Mouse (Mus musculus) heart, embryonic 11.5 days (tissue): ENCODE data around the gene Ccdc189. TPM values are rescaled to one million over a fixed set of nuclear protein-coding genes. Genes with fewer than 3 reads are reported as not detected.
"Not testable (repeated sequence)": the region's sequence is repeated elsewhere in the genome, so short reads cannot be mapped to it uniquely, and the experiment has no call there.

ENCODE experiments used
- ATAC-seq: fragments of 200-750 bp; cut with Nextera tagmentation; replicated peaks from 2 replicates; pipeline ENCODE4 v1.8.0; 2017; ENCODE audit warnings: moderate library complexity; ENCODE audit not compliant: insufficient number of reproducible peaks, low FRiP score, low TSS enrichment
- H3K27ac ChIP-seq: fragments of 300-500 bp; sonication (generic); 2 replicates; pipeline ENCODE4 v1.5.1; 2014; ENCODE audit warnings: mild to moderate bottlenecking, low read depth, low read length
- H3K27me3 ChIP-seq: fragments of 300-500 bp; sonication (generic); 2 replicates; pipeline ENCODE4 v1.6.1; 2014; ENCODE audit warnings: mild to moderate bottlenecking, low read length, mixed read lengths; ENCODE audit not compliant: control insufficient read depth, insufficient read depth
- H3K36me3 ChIP-seq: fragments of 300-500 bp; sonication (generic); 2 replicates; pipeline ENCODE4 v1.6.1; 2014; ENCODE audit warnings: mild to moderate bottlenecking, low read length, moderate library complexity, mixed read lengths; ENCODE audit not compliant: control insufficient read depth, insufficient read depth
- H3K4me1 ChIP-seq: fragments of 300-500 bp; sonication (generic); 2 replicates; pipeline ENCODE4 v1.6.1; 2014; ENCODE audit warnings: low read length; ENCODE audit not compliant: control insufficient read depth, insufficient read depth
- H3K4me2 ChIP-seq: fragments of 300-500 bp; sonication (generic); 2 replicates; pipeline ENCODE4 v1.6.1; 2014; ENCODE audit warnings: mild to moderate bottlenecking, moderate library complexity
- H3K4me3 ChIP-seq: fragments of 300-500 bp; sonication (generic); 2 replicates; pipeline ENCODE4 v1.5.1; 2014; ENCODE audit warnings: low read depth, low read length
- H3K9ac ChIP-seq: fragments of 300-500 bp; sonication (generic); 2 replicates; pipeline ENCODE4 v1.6.1; 2014; ENCODE audit warnings: mild to moderate bottlenecking, low read depth, low read length, moderate library complexity
- H3K9me3 ChIP-seq: fragments of 300-500 bp; sonication (generic); replicated peaks from 2 replicates; pipeline ENCODE4 v1.6.1; 2016; ENCODE audit warnings: low read length; ENCODE audit not compliant: control insufficient read depth
- WGBS: fragments of 180-500 bp; shearing (Covaris S2); extraction: QIAGEN DNeasy Blood & Tissue Kit; methylation state at CpG from one replicate; pipeline ENCODE4 v1.1.7; 2014; ENCODE audit not compliant: insufficient replicate concordance; 5-methylcytosine and 5-hydroxymethylcytosine counted together
- polyA plus RNA-seq: library from polyadenylated mRNA; unstranded; fragments of >200 nt; fragmentation: Nextera tagmentation; extraction: Ambion mirVana; gene quantifications from 2 replicates; pipeline ENCODE4 v1.2.1, GENCODE M21; 2014

Ccdc189 gene
- 8.7 and 10.0 TPM in 2 replicates for polyA plus RNA-seq

DNA sequence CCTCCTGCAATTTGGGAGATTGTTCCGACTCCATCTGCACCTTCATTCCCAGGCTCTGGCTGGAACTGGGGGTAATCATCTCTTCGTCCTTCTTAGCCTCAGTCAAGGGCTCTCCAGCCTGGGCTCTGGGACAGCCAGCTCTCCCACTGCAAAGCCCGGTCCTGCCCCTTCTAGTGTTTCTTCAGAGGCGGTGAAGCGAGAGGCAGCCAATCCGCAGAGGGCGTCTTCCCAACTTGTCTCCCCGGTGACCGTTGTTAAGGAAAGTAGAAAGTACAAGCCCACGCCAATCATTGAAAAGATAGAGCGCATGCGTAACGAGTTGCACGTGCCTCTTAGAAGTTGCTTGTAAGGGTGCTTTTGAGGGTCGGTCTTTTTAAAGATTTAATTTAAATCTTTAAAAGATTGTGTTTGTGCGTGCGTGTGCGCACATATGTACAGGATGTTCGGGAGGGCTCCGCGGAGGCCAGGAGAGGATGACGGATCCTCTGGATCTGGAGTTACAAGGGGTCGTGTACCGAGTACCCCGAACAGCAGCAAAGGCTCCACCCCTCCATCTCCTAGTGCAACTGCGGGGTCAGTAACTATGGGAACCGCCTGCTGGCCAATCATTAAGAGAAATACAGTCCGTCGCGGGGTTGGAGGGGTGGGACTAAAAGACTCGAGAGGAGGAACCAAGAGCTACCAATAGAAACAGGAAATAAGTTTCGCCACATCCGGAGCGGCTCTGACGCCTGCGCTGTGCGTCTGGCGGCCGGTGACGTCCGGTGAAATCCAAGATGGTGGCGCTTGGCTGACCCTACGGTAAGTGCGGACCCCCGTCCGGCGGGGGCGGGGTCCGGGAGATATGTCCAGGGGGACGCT lies at the start of gene Ccdc189, which contains the start of gene Rnf40:
TSS of gene Ccdc189 (minus strand) at position 585 of the 861 bp plus-strand sequence.
TSS of gene Rnf40 (plus strand) at position 757 of the 861 bp plus-strand sequence.
- peak; percentile 97 for ATAC-seq
- Histone ChIP-seq H3K27ac (peak within 1 kb of the TSS; percentile 36), H3K4me1 (peaks cover 12% of the 10 kb centered on the region), H3K4me3 (peak within 1 kb of the TSS; percentile 93), H3K4me2 (peak within 1 kb of the TSS; percentile 81), H3K27me3 (no peaks in the 10 kb centered on the region), H3K36me3 (peaks cover 30% of the 10 kb centered on the region), H3K9me3 (no peaks in the 10 kb centered on the region), H3K9ac (peak within 1 kb of the TSS; percentile 91)
- WGBS = under 1% methylated on average over 50 of the region's 50 CpGs

- Histone ChIP-seq H3K4me2 (peak overlapping the region; percentile 76), H3K4me1 (peaks cover 3% of the 10 kb centered on the region; the same call in 1 of the 2 replicates), H3K27ac (no peak overlapping the region), H3K9me3 (no peaks in the 10 kb centered on the region), H3K27me3 (no peaks in the 10 kb centered on the region), H3K9ac (peak overlapping the region; percentile 74), H3K4me3 (peak overlapping the region; percentile 49), H3K36me3 (no peaks in the 10 kb centered on the region)
- ATAC-seq = peak; percentile 57; the same call in 1 of the 2 replicates
- WGBS = 1% methylated on average over 27 of the region's 27 CpGs
Measured at GRCm38 (mm10) chr7:127636963-127637362, 48.6 kb upstream of the Ccdc189 start.

DNA sequence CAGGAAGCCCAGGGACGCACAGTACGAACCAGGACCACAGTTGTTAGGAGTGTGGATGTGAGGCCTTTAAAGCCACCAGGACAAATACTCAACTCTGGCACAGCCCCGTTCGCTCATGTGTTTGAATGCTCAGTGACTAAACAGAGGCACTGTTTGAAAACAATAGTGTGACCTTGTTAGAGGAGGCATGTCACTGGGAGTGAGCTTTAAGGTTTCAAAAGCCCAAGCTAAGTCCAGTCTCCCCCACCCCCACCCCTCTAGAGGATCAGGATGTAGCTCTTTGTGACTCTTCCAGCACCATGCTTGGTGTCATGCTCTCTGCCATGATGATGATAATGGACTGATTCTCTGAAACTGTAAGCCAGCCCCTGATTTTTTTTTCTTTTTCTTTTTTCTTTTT lies 43.0 kb upstream of the Ccdc189 start:
- WGBS = 79% methylated on average over 4 of the region's 4 CpGs
- H3K36me3 ChIP-seq = no peaks in the 10 kb centered on the region
- H3K9me3 ChIP-seq = no peaks in the 10 kb centered on the region
- no peaks in the 10 kb centered on the region for H3K27me3 ChIP-seq
- H3K27ac ChIP-seq = no peak overlapping the region
- ATAC-seq = no peak
- no peak overlapping the region for H3K9ac ChIP-seq
- H3K4me2 ChIP-seq = no peak overlapping the region
- no peaks in the 10 kb centered on the region for H3K4me1 ChIP-seq
- H3K4me3 ChIP-seq = no peak overlapping the region

- no peak for ATAC-seq
- Histone ChIP-seq H3K4me2 (no peak overlapping the region), H3K27me3 (no peaks in the 10 kb centered on the region), H3K9me3 (no peaks in the 10 kb centered on the region), H3K4me1 (no peaks in the 10 kb centered on the region), H3K27ac (no peak overlapping the region), H3K36me3 (no peaks in the 10 kb centered on the region), H3K9ac (no peak overlapping the region), H3K4me3 (no peak overlapping the region)
- 71% methylated on average over 4 of the region's 5 CpGs for WGBS
Measured at GRCm38 (mm10) chr7:127628646-127629045, 40.3 kb upstream of the Ccdc189 start.

- Histone ChIP-seq H3K36me3 (no peaks in the 10 kb centered on the region), H3K4me2 (no peak overlapping the region), H3K27me3 (no peaks in the 10 kb centered on the region), H3K4me1 (no peaks in the 10 kb centered on the region), H3K27ac (no peak overlapping the region), H3K9ac (no peak overlapping the region), H3K9me3 (no peaks in the 10 kb centered on the region), H3K4me3 (no peak overlapping the region)
- 77% methylated on average over 4 of the region's 4 CpGs for WGBS
- ATAC-seq = no peak; the same call in 1 of the 2 replicates
Measured at GRCm38 (mm10) chr7:127626471-127626870, 38.1 kb upstream of the Ccdc189 start.

DNA sequence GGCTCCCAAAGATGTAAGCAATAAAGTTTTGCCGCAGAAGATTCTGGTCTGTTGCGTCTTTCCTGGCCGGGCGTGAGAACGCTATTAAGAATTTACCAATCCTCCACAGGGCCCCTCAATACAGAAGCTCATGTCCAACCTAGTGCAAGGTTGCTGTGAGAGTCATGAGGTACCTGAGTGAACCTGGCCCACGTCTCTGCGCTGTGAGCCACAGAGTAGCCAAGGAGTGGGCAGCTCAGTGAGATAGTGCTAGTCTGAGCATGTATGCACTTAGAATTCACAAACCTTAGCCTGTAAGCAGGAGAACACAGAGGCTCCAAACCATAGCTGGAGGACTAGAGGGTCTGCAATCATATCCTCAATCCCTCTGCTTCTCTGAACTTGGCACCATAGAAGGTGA lies 37.6 kb upstream of the Ccdc189 start:
- H3K27me3 ChIP-seq = no peaks in the 10 kb centered on the region
- no peak for ATAC-seq
- WGBS = 95% methylated on average over 7 of the region's 7 CpGs

GRCm38 (mm10) chr7:127618402-127618801 lies 30.0 kb upstream of the Ccdc189 start:
- H3K4me2 ChIP-seq, H3K27ac ChIP-seq, H3K27me3 ChIP-seq, H3K9ac ChIP-seq, H3K4me3 ChIP-seq, H3K4me1 ChIP-seq, ATAC-seq, H3K9me3 ChIP-seq, H3K36me3 ChIP-seq: not testable (repeated sequence)
- 93% methylated on average over 7 of the region's 8 CpGs for WGBS

More for the DNA sequence above, 37.6 kb upstream of the Ccdc189 start:
- Histone ChIP-seq H3K4me3 (no peak overlapping the region), H3K9ac (no peak overlapping the region), H3K27ac (no peak overlapping the region), H3K9me3 (no peaks in the 10 kb centered on the region), H3K4me1 (no peaks in the 10 kb centered on the region), H3K4me2 (no peak overlapping the region), H3K36me3 (no peaks in the 10 kb centered on the region)

DNA sequence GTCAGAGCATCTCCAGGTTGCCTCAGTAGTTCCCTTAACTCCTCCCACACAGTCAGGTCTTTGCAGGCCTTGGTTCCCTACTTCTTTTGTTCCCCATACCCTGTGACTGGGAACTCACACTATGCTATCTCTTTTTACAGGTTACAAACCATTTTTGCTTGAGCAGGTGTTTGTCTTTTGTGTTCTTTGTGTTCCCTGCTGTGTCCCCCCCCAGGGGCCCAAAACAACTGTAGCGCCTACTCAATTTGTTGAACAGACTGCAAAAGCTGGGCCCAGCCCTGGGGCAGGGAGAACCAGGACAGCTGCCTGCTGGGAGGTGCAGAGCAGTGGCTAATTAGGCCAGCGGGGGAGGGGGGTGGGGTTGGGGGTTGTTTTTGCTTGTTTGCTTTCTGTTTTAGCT lies 29.6 kb upstream of the Ccdc189 start:
- Histone ChIP-seq H3K27me3 (no peaks in the 10 kb centered on the region), H3K4me2 (no peak overlapping the region), H3K9me3 (no peaks in the 10 kb centered on the region), H3K9ac (no peak overlapping the region), H3K4me3 (no peak overlapping the region), H3K4me1 (peaks cover 8% of the 10 kb centered on the region), H3K27ac (no peak overlapping the region), H3K36me3 (peaks cover under 1% of the 10 kb centered on the region)
- 56% methylated on average over 2 of the region's 2 CpGs for WGBS
- ATAC-seq = no peak
